Mouse (Mus musculus): ENCODE measurements around the gene Relch.

GRCm38 (mm10) chr1:105712822-105713221, 49.2 kb downstream of the Relch start:
- TF ChIP-seq USF1 (IDR thresholded peaks at IDR 0.05; ENCODE audit: low read depth) = no peak
- no peak for TF ChIP-seq POLR2AphosphoS2 (IDR thresholded peaks at IDR 0.05; ENCODE audit: insufficient read length, low read depth)

All from myocyte (in vitro differentiated cells).